Mouse (Mus musculus) lung, postnatal 25 days (tissue): ENCODE data around the gene Sptssb.
A peak's percentile ranks its signal among the peaks of the same experiment; 100 is the strongest.

Source experiments
- DNase-seq: peaks from one replicate; pipeline ENCODE4 v3.0.0; 2022; ENCODE audit warnings: low spot score

Sptssb gene

GRCm38 (mm10) chr3:69859858-69860588 lies at the start of gene Sptssb:
Gene Sptssb (minus strand): TSS chr3:69859940.
- peak; percentile 46 for DNase-seq

- DNase-seq = no peak
Measured at GRCm38 (mm10) chr3:69908074-69908473, 48.3 kb upstream of the Sptssb start.

- DNase-seq = no peak
Measured at GRCm38 (mm10) chr3:69907564-69907963, 47.8 kb upstream of the Sptssb start.

GRCm38 (mm10) chr3:69902787-69903477 lies 43.2 kb upstream of the Sptssb start:
- DNase-seq = no peak

- no peak for DNase-seq
Measured at GRCm38 (mm10) chr3:69902382-69902781, 42.6 kb upstream of the Sptssb start.

GRCm38 (mm10) chr3:69901874-69902381 lies 42.2 kb upstream of the Sptssb start:
- DNase-seq = no peak

- peak; percentile 33 for DNase-seq
Measured at GRCm38 (mm10) chr3:69900335-69900734, 40.6 kb upstream of the Sptssb start.

- peak; percentile 24 for DNase-seq
Measured at GRCm38 (mm10) chr3:69897917-69898594, 38.3 kb upstream of the Sptssb start.

GRCm38 (mm10) chr3:69895516-69895915 lies 35.8 kb upstream of the Sptssb start:
- no peak for DNase-seq

- no peak for DNase-seq
Measured at GRCm38 (mm10) chr3:69892187-69893094, 32.7 kb upstream of the Sptssb start.

GRCm38 (mm10) chr3:69885866-69886265 lies 26.1 kb upstream of the Sptssb start:
- DNase-seq = no peak

GRCm38 (mm10) chr3:69883710-69884109 lies 24.0 kb upstream of the Sptssb start:
- no peak for DNase-seq

- DNase-seq = no peak
Measured at GRCm38 (mm10) chr3:69877538-69877937, 17.8 kb upstream of the Sptssb start.

GRCm38 (mm10) chr3:69874721-69875120 lies 15.0 kb upstream of the Sptssb start:
- DNase-seq = no peak

- DNase-seq = no peak
Measured at GRCm38 (mm10) chr3:69872661-69873327, 13.1 kb upstream of the Sptssb start.

GRCm38 (mm10) chr3:69871174-69871573 lies 11.4 kb upstream of the Sptssb start:
- DNase-seq = no peak

- no peak for DNase-seq
Measured at GRCm38 (mm10) chr3:69869702-69870101, 10.0 kb upstream of the Sptssb start.

- DNase-seq = no peak
Measured at GRCm38 (mm10) chr3:69861789-69862395, 2.2 kb upstream of the Sptssb start.

- no peak for DNase-seq
Measured at GRCm38 (mm10) chr3:69860589-69861521, 1.1 kb upstream of the Sptssb start.

- DNase-seq = no peak
Measured at GRCm38 (mm10) chr3:69839485-69839884, 20.3 kb downstream of the Sptssb start.
